Mouse (Mus musculus): ENCODE data around the gene Dzip1.

Gene Dzip1

GRCm38 (mm10) chr14:118874126-118874525 lies 51.1 kb downstream of the Dzip1 start:
- no peak for DNase-seq (ENCODE audit: low read depth, low spot score)

GRCm38 (mm10) chr14:118869712-118870111 lies 55.5 kb downstream of the Dzip1 start:
- no peak for DNase-seq (ENCODE audit: low read depth, low spot score)

- no peak for DNase-seq (ENCODE audit: low read depth, low spot score)
These were observed 57.0 kb downstream of the Dzip1 start for GRCm38 (mm10) chr14:118868102-118868724.

- DNase-seq (ENCODE audit: low read depth, low spot score), result no peak
These were observed 57.9 kb downstream of the Dzip1 start for GRCm38 (mm10) chr14:118867366-118867765.

- DNase-seq (ENCODE audit: low read depth, low spot score), result no peak
These were observed 59.0 kb downstream of the Dzip1 start for GRCm38 (mm10) chr14:118866014-118866811.

GRCm38 (mm10) chr14:118864905-118865304 lies 60.4 kb downstream of the Dzip1 start:
- no peak for DNase-seq (ENCODE audit: low read depth, low spot score)

GRCm38 (mm10) chr14:118862253-118862652 lies 63.0 kb downstream of the Dzip1 start:
- DNase-seq (ENCODE audit: low read depth, low spot score), result no peak

- DNase-seq (ENCODE audit: low read depth, low spot score), result no peak
These were observed 66.9 kb downstream of the Dzip1 start for GRCm38 (mm10) chr14:118858318-118858717.

GRCm38 (mm10) chr14:118856563-118856962 lies 68.7 kb downstream of the Dzip1 start:
- DNase-seq (ENCODE audit: low read depth, low spot score), result no peak

- no peak for DNase-seq (ENCODE audit: low read depth, low spot score)
These were observed 70.0 kb downstream of the Dzip1 start for GRCm38 (mm10) chr14:118855141-118855800.

- no peak for DNase-seq (ENCODE audit: low read depth, low spot score)
These were observed 70.7 kb downstream of the Dzip1 start for GRCm38 (mm10) chr14:118854371-118855114.

- DNase-seq (ENCODE audit: low read depth, low spot score), result no peak
These were observed 73.7 kb downstream of the Dzip1 start for GRCm38 (mm10) chr14:118851496-118852107.

GRCm38 (mm10) chr14:118850696-118851035 lies 74.6 kb downstream of the Dzip1 start:
- DNase-seq (ENCODE audit: low read depth, low spot score), result no peak

GRCm38 (mm10) chr14:118850011-118850695 lies 75.1 kb downstream of the Dzip1 start:
- DNase-seq (ENCODE audit: low read depth, low spot score), result no peak

GRCm38 (mm10) chr14:118848171-118848570 lies 77.1 kb downstream of the Dzip1 start:
- no peak for DNase-seq (ENCODE audit: low read depth, low spot score)

GRCm38 (mm10) chr14:118846834-118847233 lies 78.4 kb downstream of the Dzip1 start:
- no peak for DNase-seq (ENCODE audit: low read depth, low spot score)

GRCm38 (mm10) chr14:118842353-118842752 lies 82.9 kb downstream of the Dzip1 start:
- DNase-seq (ENCODE audit: low read depth, low spot score), result no peak

GRCm38 (mm10) chr14:118840027-118840426 lies 85.2 kb downstream of the Dzip1 start:
- DNase-seq (ENCODE audit: low read depth, low spot score), result no peak

- DNase-seq (ENCODE audit: low read depth, low spot score), result no peak
These were observed 85.8 kb downstream of the Dzip1 start for GRCm38 (mm10) chr14:118839416-118839815.

- DNase-seq (ENCODE audit: low read depth, low spot score), result no peak
These were observed 86.6 kb downstream of the Dzip1 start for GRCm38 (mm10) chr14:118838556-118839120.

- no peak for DNase-seq (ENCODE audit: low read depth, low spot score)
These were observed 88.5 kb downstream of the Dzip1 start for GRCm38 (mm10) chr14:118836754-118837153.

All from retina, postnatal 7 days (tissue).